Mouse (Mus musculus) limb, embryonic 11.5 days (tissue): ENCODE data around the gene Rab27a. TPM values are rescaled to one million over a fixed set of nuclear protein-coding genes. Genes with fewer than 3 reads are reported as not detected.
A peak's percentile ranks its signal among the peaks of the same experiment; 100 is the strongest.
"Not testable (repeated sequence)": the region's sequence is repeated elsewhere in the genome, so short reads cannot be mapped to it uniquely, and the experiment has no call there.

Experiments used
- ATAC-seq: fragments of 200-750 bp; cut with Nextera tagmentation; 2 replicates; pipeline ENCODE4 v1.8.0; 2017; ENCODE audit warnings: low read depth; ENCODE audit not compliant: insufficient number of reproducible peaks, low FRiP score, low TSS enrichment
- DNase-seq: peaks from one replicate; pipeline ENCODE4 v3.0.0-alpha.2; 2015; ENCODE audit warnings: low spot score
- H3K27ac ChIP-seq: fragments of 300-500 bp; sonication (generic); replicated peaks from 2 replicates; pipeline ENCODE4 v1.5.1; 2014; ENCODE audit warnings: low read depth, mild to moderate bottlenecking, low read length
- H3K27me3 ChIP-seq: fragments of 300-500 bp; sonication (generic); 2 replicates; pipeline ENCODE4 v1.6.1; 2014; ENCODE audit warnings: mild to moderate bottlenecking, low read length, mixed read lengths; ENCODE audit not compliant: control insufficient read depth, insufficient read depth
- H3K36me3 ChIP-seq: fragments of 300-500 bp; sonication (generic); 2 replicates; pipeline ENCODE4 v1.6.1; 2014; ENCODE audit warnings: mild to moderate bottlenecking, low read length, moderate library complexity, mixed read lengths; ENCODE audit not compliant: control insufficient read depth, insufficient read depth
- H3K4me1 ChIP-seq: fragments of 300-500 bp; sonication (generic); 2 replicates; pipeline ENCODE4 v1.6.1; 2014; ENCODE audit warnings: low read length, mixed read lengths; ENCODE audit not compliant: control insufficient read depth, insufficient read depth
- H3K4me2 ChIP-seq: fragments of 300-500 bp; sonication (generic); 2 replicates; pipeline ENCODE4 v1.6.1; 2014; ENCODE audit warnings: low read depth, mild to moderate bottlenecking, moderate library complexity; ENCODE audit not compliant: severe bottlenecking
- H3K4me3 ChIP-seq: fragments of 300-500 bp; sonication (generic); 2 replicates; pipeline ENCODE4 v1.5.1; 2014; ENCODE audit warnings: low read depth, low read length
- H3K9ac ChIP-seq: fragments of 300-500 bp; sonication (generic); 2 replicates; pipeline ENCODE4 v1.6.1; 2014; ENCODE audit warnings: mild to moderate bottlenecking, low read length
- H3K9me3 ChIP-seq: fragments of 300-500 bp; sonication (generic); 2 replicates; pipeline ENCODE4 v1.6.1; 2016; ENCODE audit warnings: low read length; ENCODE audit not compliant: control insufficient read depth
- WGBS: fragments of 180-500 bp; shearing (Covaris S2); extraction: QIAGEN DNeasy Blood & Tissue Kit; methylation state at CpG from one replicate; pipeline ENCODE4 v1.1.7; 2014; 5-methylcytosine and 5-hydroxymethylcytosine counted together
- polyA plus RNA-seq: library from polyadenylated mRNA; unstranded; fragments of >200 nt; fragmentation: Nextera tagmentation; extraction: Ambion mirVana; gene quantifications from 2 replicates; pipeline ENCODE4 v1.2.1, GENCODE M21; 2014

Rab27a gene
- polyA plus RNA-seq, 1 experiment from 2014 or later, result 2.5 TPM

- no peak overlapping the region for H3K27ac ChIP-seq
- ATAC-seq, result peak; percentile 54
- no peaks in the 10 kb centered on the region for H3K4me1 ChIP-seq
- H3K9ac ChIP-seq, result peak overlapping the region; percentile 50
- peak overlapping the region; percentile 37 for H3K4me3 ChIP-seq
- no peaks in the 10 kb centered on the region for H3K9me3 ChIP-seq
- no peaks in the 10 kb centered on the region for H3K36me3 ChIP-seq
- peak; percentile 73 for DNase-seq
- peak overlapping the region; percentile 81 for H3K4me2 ChIP-seq
- peaks cover 9% of the 10 kb centered on the region; the same call in 1 of the 2 replicates for H3K27me3 ChIP-seq
- 4% methylated on average over 59 of the region's 60 CpGs for WGBS
These were observed 58.7 kb downstream of the Rab27a start for GRCm38 (mm10) chr9:73103159-73103879.

GRCm38 (mm10) chr9:73103880-73104198, 59.2 kb downstream of the Rab27a start:
- no peaks in the 10 kb centered on the region for H3K9me3 ChIP-seq
- H3K4me3 ChIP-seq, result peak overlapping the region; percentile 37
- no peak overlapping the region for H3K27ac ChIP-seq
- no peak for ATAC-seq
- no peaks in the 10 kb centered on the region for H3K36me3 ChIP-seq
- peak overlapping the region; percentile 81 for H3K4me2 ChIP-seq
- H3K4me1 ChIP-seq, result no peaks in the 10 kb centered on the region
- H3K27me3 ChIP-seq, result peaks cover 9% of the 10 kb centered on the region; the same call in 1 of the 2 replicates
- no peak for DNase-seq
- peak overlapping the region; percentile 50; the same call in 1 of the 2 replicates for H3K9ac ChIP-seq
- WGBS, result 40% methylated on average over 5 of the region's 5 CpGs

GRCm38 (mm10) chr9:73105141-73105540, 60.5 kb downstream of the Rab27a start:
- ATAC-seq, result no peak
- no peak overlapping the region for H3K9ac ChIP-seq
- no peak overlapping the region for H3K4me3 ChIP-seq
- H3K27me3 ChIP-seq, result peaks cover 9% of the 10 kb centered on the region; the same call in 1 of the 2 replicates
- no peaks in the 10 kb centered on the region for H3K36me3 ChIP-seq
- H3K9me3 ChIP-seq, result no peaks in the 10 kb centered on the region
- no peaks in the 10 kb centered on the region for H3K4me1 ChIP-seq
- no peak overlapping the region for H3K4me2 ChIP-seq
- H3K27ac ChIP-seq, result no peak overlapping the region
- WGBS, result 50% methylated on average over 1 of the region's 1 CpGs
- DNase-seq, result no peak

- no peak overlapping the region for H3K9ac ChIP-seq
- H3K4me1 ChIP-seq, result no peaks in the 10 kb centered on the region
- H3K36me3 ChIP-seq, result no peaks in the 10 kb centered on the region
- DNase-seq (no peak), ATAC-seq (no peak)
- H3K4me2 ChIP-seq, result no peak overlapping the region
- H3K4me3 ChIP-seq, result no peak overlapping the region
- peaks cover 9% of the 10 kb centered on the region; the same call in 1 of the 2 replicates for H3K27me3 ChIP-seq
- H3K9me3 ChIP-seq, result no peaks in the 10 kb centered on the region
- no peak overlapping the region for H3K27ac ChIP-seq
These were observed 61.1 kb downstream of the Rab27a start for GRCm38 (mm10) chr9:73105771-73106170.

- DNase-seq, result peak; percentile 85
- ATAC-seq, result peak; percentile 96
- Histone ChIP-seq H3K4me3 (peak within 1 kb of the TSS; percentile 96), H3K27ac (peak within 1 kb of the TSS; percentile 56; the same call in 1 of the 2 replicates), H3K9me3 (no peaks in the 10 kb centered on the region), H3K27me3 (no peaks in the 10 kb centered on the region), H3K9ac (peak within 1 kb of the TSS; percentile 70), H3K4me2 (peak within 1 kb of the TSS; percentile 52), H3K36me3 (peaks cover 7% of the 10 kb centered on the region; the same call in 1 of the 2 replicates), H3K4me1 (no peaks in the 10 kb centered on the region)
- WGBS, result under 1% methylated on average over 64 of the region's 64 CpGs
These were observed 68.6 kb downstream of the Rab27a start, which contains the start of gene Rsl24d1 for GRCm38 (mm10) chr9:73112919-73113906. Gene Rsl24d1 (plus strand): TSS chr9:73113426.

- not testable (repeated sequence) for H3K4me1 ChIP-seq, H3K9me3 ChIP-seq, ATAC-seq, H3K27me3 ChIP-seq, H3K4me2 ChIP-seq, H3K4me3 ChIP-seq, H3K9ac ChIP-seq, H3K27ac ChIP-seq, DNase-seq
- WGBS, result 90% methylated on average over 5 of the region's 6 CpGs
- H3K36me3 ChIP-seq, result peaks cover 17% of the 10 kb centered on the region; the same call in 1 of the 2 replicates
These were observed 72.0 kb downstream of the Rab27a start for GRCm38 (mm10) chr9:73116704-73117103.

- H3K9ac ChIP-seq, result no peak overlapping the region
- DNase-seq (no peak), ATAC-seq (no peak)
- H3K27ac ChIP-seq, result no peak overlapping the region
- peaks cover 19% of the 10 kb centered on the region; the same call in 1 of the 2 replicates for H3K36me3 ChIP-seq
- H3K4me3 ChIP-seq, result no peak overlapping the region
- H3K4me2 ChIP-seq, result no peak overlapping the region
- WGBS, result 88% methylated on average over 4 of the region's 4 CpGs
- H3K4me1 ChIP-seq, result no peaks in the 10 kb centered on the region
- H3K9me3 ChIP-seq, result no peaks in the 10 kb centered on the region
- no peaks in the 10 kb centered on the region for H3K27me3 ChIP-seq
These were observed 73.4 kb downstream of the Rab27a start for GRCm38 (mm10) chr9:73118012-73118411.

GRCm38 (mm10) chr9:73121735-73122134, 77.1 kb downstream of the Rab27a start:
- Histone ChIP-seq H3K27me3 (no peaks in the 10 kb centered on the region), H3K4me2 (no peak overlapping the region), H3K27ac (no peak overlapping the region), H3K9ac (no peak overlapping the region), H3K4me3 (no peak overlapping the region), H3K4me1 (no peaks in the 10 kb centered on the region), H3K9me3 (no peaks in the 10 kb centered on the region), H3K36me3 (peaks cover 16% of the 10 kb centered on the region; the same call in 1 of the 2 replicates)
- ATAC-seq, result no peak
- DNase-seq, result peak; percentile 31
- WGBS, result 79% methylated on average over 8 of the region's 8 CpGs
